Mouse (Mus musculus) gastrocnemius, postnatal 14 days (tissue): ENCODE measurements at regions not wholly inside any gene's neighbourhood (a gene's known extent, or its start where the extent isn't known, plus 50 kb on each side); places are given as distances from the start of the nearest gene placed in this dataset.

Experiments used
- DNase-seq: peaks from one replicate; pipeline ENCODE4 v3.0.0; 2021; ENCODE audit warnings: mixed read lengths
- intact Hi-C: fragments of 180-260 bp; cut with DNase I; formaldehyde crosslinking; loops from one replicate; pipeline ENCODE4 v1.15.1; 2025; ENCODE audit warnings: low total_unique reads

DNA sequence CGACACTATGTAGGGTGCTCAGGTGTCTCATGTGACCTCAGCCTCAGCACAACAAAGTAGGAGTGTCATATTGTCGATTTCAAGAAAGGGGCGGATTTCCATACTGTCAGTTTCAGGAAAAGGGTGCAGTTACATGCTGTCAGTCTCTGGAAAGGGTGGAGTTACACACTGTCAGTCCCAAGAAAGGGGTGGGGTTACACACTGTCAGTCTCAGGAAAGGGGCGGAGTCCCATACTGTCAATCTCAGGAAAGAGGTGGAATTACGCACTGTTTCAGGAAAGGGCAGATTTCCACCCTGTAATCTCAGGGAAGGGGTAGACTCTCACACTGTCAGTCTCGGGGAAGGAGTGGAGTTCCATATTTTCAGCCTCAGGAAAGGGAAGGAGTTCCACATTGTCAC is 51.9 kb upstream of the St6galnac5 start:
- no peak for DNase-seq
- intact Hi-C loops = no loop called here
